Mouse (Mus musculus) bone marrow, adult 2 months (tissue): ENCODE measurements around the gene Gm21981. TPM values are rescaled to one million over a fixed set of nuclear protein-coding genes. Genes with fewer than 3 reads are reported as not detected.

Source experiments
- H3K27ac ChIP-seq: fragments of 200-500 bp; 2 replicates; pipeline ENCODE4 v1.5.1; 2012; ENCODE audit warnings: low read depth, mild to moderate bottlenecking, control low read depth, inconsistent platforms, low read length; ENCODE audit not compliant: control insufficient read depth, poor library complexity, insufficient read depth
- H3K4me1 ChIP-seq: fragments of 200-500 bp; 2 replicates; pipeline ENCODE4 v1.6.1; 2011; ENCODE audit warnings: low read length; ENCODE audit not compliant: control insufficient read depth, insufficient read depth
- H3K4me3 ChIP-seq: fragments of 200-500 bp; replicated peaks from 2 replicates; pipeline ENCODE3; 2011; ENCODE audit warnings: mild to moderate bottlenecking, low read depth, low read length, control low read depth; ENCODE audit not compliant: control insufficient read depth
- CTCF ChIP-seq: fragments of 200-500 bp; IDR thresholded peaks from 2 replicates; pipeline ENCODE4 v1.5.1; 2011; ENCODE audit warnings: low read length, control low read depth; ENCODE audit not compliant: control insufficient read depth, insufficient read depth
- POLR2A ChIP-seq: fragments of 200-500 bp; IDR thresholded peaks from 2 replicates; pipeline ENCODE4 v1.6.1; 2011; ENCODE audit warnings: low read depth, mild to moderate bottlenecking, control low read depth, low read length, borderline replicate concordance; ENCODE audit not compliant: control insufficient read depth
- WGBS: fragments of 180-500 bp; shearing (Covaris S2); methylation state at CpG from one replicate; pipeline ENCODE4 v1.1.7; 2018; 5-methylcytosine and 5-hydroxymethylcytosine counted together
- polyA plus RNA-seq: library from polyadenylated mRNA; stranded (reverse); fragments of >200 nt; gene quantifications from 2 replicates; pipeline ENCODE4 v1.2.4, GENCODE M21; 2011; ENCODE audit warnings: low replicate concordance; ENCODE audit not compliant: missing spikeins, insufficient read depth, insufficient read length

The Gm21981 gene
- polyA plus RNA-seq, 1 experiment = not detected

GRCm38 (mm10) chr17:47642992-47643391 is 51.3 kb downstream of the Gm21981 start:
- Histone ChIP-seq H3K27ac (no peak overlapping the region), H3K4me3 (no peak overlapping the region), H3K4me1 (no peaks in the 10 kb centered on the region)
- TF ChIP-seq POLR2A (no peak), CTCF (no peak)
- 90% methylated on average over 2 of the region's 2 CpGs for WGBS

Other genes starting within 250 kb of the Gm21981 start
- gene Taf8, start 192.2 kb downstream of the Gm21981 start, polyA plus RNA-seq = 15.6 and 32.2 TPM in 2 replicates
- 356 and 417 TPM in 2 replicates for gene Ccnd3, start 189.4 kb downstream of the Gm21981 start, polyA plus RNA-seq
- 5.8 and 9.5 TPM in 2 replicates for gene Bysl, start 83.0 kb downstream of the Gm21981 start, polyA plus RNA-seq
- 18.0 and 21.2 TPM in 2 replicates for gene Med20, start 82.9 kb downstream of the Gm21981 start, polyA plus RNA-seq
- 3.0 and 5.1 TPM in 2 replicates for gene Gm20517, start 82.9 kb downstream of the Gm21981 start, polyA plus RNA-seq
- gene Usp49, start 63.8 kb downstream of the Gm21981 start, polyA plus RNA-seq = 9.3 and 10.3 TPM in 2 replicates
- gene Tomm6, start 6.1 kb downstream of the Gm21981 start, polyA plus RNA-seq = 127 and 178 TPM in 2 replicates
- not detected in 2 replicates for gene Frs3, start 5.4 kb downstream of the Gm21981 start, polyA plus RNA-seq
- not detected in 2 replicates for gene Prickle4, start 281 bp upstream of the Gm21981 start, polyA plus RNA-seq
- gene Pgc, start 32.4 kb upstream of the Gm21981 start, polyA plus RNA-seq = 1.1 TPM in 1 of 2 replicates, not detected in the other
- 22.6 and 43.7 TPM in 2 replicates for gene Tfeb, start 42.6 kb upstream of the Gm21981 start, polyA plus RNA-seq
- 4.2 and 4.8 TPM in 2 replicates for gene Mdfi, start 140.2 kb upstream of the Gm21981 start, polyA plus RNA-seq
- gene Foxp4, start 230.2 kb upstream of the Gm21981 start, polyA plus RNA-seq = 10.2 and 14.6 TPM in 2 replicates